ENCODE assay signal across 9 mouse cellular contexts in genomic region chr2:93457426-93458130, GRCm38 (mm10). TPM values are rescaled to one million over a fixed set of nuclear protein-coding genes. Genes with fewer than 3 reads are reported as not detected.
DNase-seq lines count a peak whose midpoint lies in the region; ATAC-seq lines count a peak whose summit lies in the region.
"Had no signal": no experiment of that assay in that cellular context is flagged by ENCODE, and none has a peak within 500 bp of the region (broad histone marks: within the 10 kb centered on the region; RNA-seq: fewer than 3 reads in every experiment).

No protein-coding gene starts in this region.

- no peak overlapping the region for H3K4me3 ChIP-seq in embryonic facial prominence, embryonic 14.5 days (ENCODE audit: low read depth, low read length)
- H3K4me3 ChIP-seq: hindbrain, embryonic 15.5 days; midbrain, embryonic 13.5 days had no signal

- no peaks in the 10 kb centered on the region for H3K27me3 ChIP-seq in embryonic facial prominence, embryonic 14.5 days (replicated peaks; ENCODE audit: control insufficient read depth, insufficient read depth, low read length)

- H3K36me3 ChIP-seq in embryonic facial prominence, embryonic 14.5 days (ENCODE audit: control insufficient read depth, insufficient read depth, low read length) = no peaks in the 10 kb centered on the region
- H3K36me3 ChIP-seq: hindbrain, embryonic 15.5 days; midbrain, embryonic 13.5 days had no signal

- H3K9ac ChIP-seq in embryonic facial prominence, embryonic 14.5 days (ENCODE audit: low read depth, low read length) = no peak overlapping the region
- H3K9ac ChIP-seq: hindbrain, embryonic 15.5 days; midbrain, embryonic 13.5 days had no signal

- intact Hi-C loops in heart, postnatal 10 days (cut with DNase I) = no loop called here

- H3K27ac ChIP-seq in embryonic facial prominence, embryonic 14.5 days (replicated peaks; ENCODE audit: low read depth, low read length) = no peak overlapping the region
- H3K27ac ChIP-seq: hindbrain, embryonic 15.5 days; midbrain, embryonic 13.5 days had no signal

- H3K4me1 ChIP-seq in embryonic facial prominence, embryonic 14.5 days (ENCODE audit: control insufficient read depth, insufficient read depth, low read length) = peaks cover 20% of the 10 kb centered on the region

- peak; percentile 37 to 50 for DNase-seq in layer of hippocampus, postnatal 10 days (ENCODE audit: low spot score in 2 of 2)
- DNase-seq in layer of hippocampus, adult 18-20 months (ENCODE audit: low spot score in 2 of 2) = no peak
- peak; percentile 42 for DNase-seq in embryonic facial prominence, embryonic 14.5 days (ENCODE audit: low spot score)
- DNase-seq in heart, postnatal 10 days = peak; percentile 79 to 81
- DNase-seq in lung, postnatal 36 days = peak; percentile 47
- DNase-seq in neural tube, embryonic 10.5 days (ENCODE audit: extremely low spot score, low spot score) = no peak
- no peak for DNase-seq in ovary, postnatal 10 days (ENCODE audit: low spot score)

- WGBS in embryonic facial prominence, embryonic 14.5 days = 76% methylated on average over 6 of the region's 6 CpGs

- H3K4me2 ChIP-seq in embryonic facial prominence, embryonic 14.5 days (ENCODE audit: low read depth, low read length) = no peak overlapping the region
- H3K4me2 ChIP-seq: hindbrain, embryonic 15.5 days; midbrain, embryonic 13.5 days had no signal

- ATAC-seq in embryonic facial prominence, embryonic 14.5 days (ENCODE audit: low read depth) = no peak
- ATAC-seq: midbrain, embryonic 13.5 days had no signal

- H3K9me3 ChIP-seq in embryonic facial prominence, embryonic 14.5 days (ENCODE audit: control insufficient read depth, low read length) = no peaks in the 10 kb centered on the region
- H3K9me3 ChIP-seq: hindbrain, embryonic 15.5 days had no signal

RNA-seq across cellular contexts. Expression of gene Cd82, which starts 5.4 kb away (rescaled TPM):
- 10 to 100 TPM; 11.4 to 12.4 TPM for total RNA-seq in layer of hippocampus, postnatal 10 days (2021)
- 10 to 100 TPM; 22.4 to 23.5 TPM for total RNA-seq in layer of hippocampus, adult 18-20 months (2021)
- polyA plus RNA-seq in embryonic facial prominence, embryonic 14.5 days (2014; fragmentation: Nextera tagmentation; extraction: Ambion mirVana) = 46.0 and 46.9 TPM in 2 replicates
- 10 to 100 TPM; 13.9 to 17.2 TPM for total RNA-seq in heart, postnatal 10 days (2021)

Comparison
In these comparisons a context has a peak if more than half of its experiments do, and no peak if none do; other contexts are left out.
1. DNase-seq: peak in layer of hippocampus, postnatal 10 days (2 of 2), embryonic facial prominence, embryonic 14.5 days (single experiment), heart, postnatal 10 days (2 of 2) and lung, postnatal 36 days (single experiment); none in layer of hippocampus, adult 18-20 months (0 of 2), neural tube, embryonic 10.5 days (single experiment) and ovary, postnatal 10 days (single experiment).